Mouse (Mus musculus): Measurements from ENCODE around the gene Fmod. TPM values are rescaled to one million over a fixed set of nuclear protein-coding genes. Genes with fewer than 3 reads are reported as not detected.

The Fmod gene
- total and polyA plus RNA-seq, 2 experiments from 2014 or later = 14.2 to 19.6 TPM

- DNase-seq = no peak
- H3K27ac ChIP-seq (ENCODE audit: low read depth, low read length) = no peak overlapping the region
- H3K4me1 ChIP-seq (ENCODE audit: insufficient read depth) = 0 out of 2 replicates have a peak, but pooled peaks cover 3% of the 10 kb centered on the region
- no peak overlapping the region for H3K9ac ChIP-seq
- ATAC-seq = no peak
- H3K9me3 ChIP-seq (ENCODE audit: low read length) = no peaks in the 10 kb centered on the region
- peak overlapping the region; percentile 80 for H3K4me2 ChIP-seq (ENCODE audit: low read depth)
- H3K27me3 ChIP-seq (ENCODE audit: insufficient read depth, low read length) = no peaks in the 10 kb centered on the region
- no peaks in the 10 kb centered on the region for H3K36me3 ChIP-seq (ENCODE audit: insufficient read depth)
- no peak for TF ChIP-seq CTCF (IDR thresholded peaks at IDR 0.05; ENCODE audit: low read depth)
- H3K4me3 ChIP-seq (ENCODE audit: low read depth, low read length) = peak overlapping the region; percentile 5; the same call in 1 of the 2 replicates
- WGBS = 69% methylated on average over 8 of the region's 8 CpGs
These were observed 38.5 kb downstream of the Fmod start for GRCm38 (mm10) chr1:134075532-134075931.

GRCm38 (mm10) chr1:134076789-134077188 lies 39.7 kb downstream of the Fmod start:
- ATAC-seq = no peak
- no peak overlapping the region for H3K27ac ChIP-seq (ENCODE audit: low read depth, low read length)
- WGBS = 9% methylated on average over 2 of the region's 2 CpGs
- DNase-seq = no peak
- H3K4me1 ChIP-seq (ENCODE audit: insufficient read depth) = 0 out of 2 replicates have a peak, but pooled peaks cover 3% of the 10 kb centered on the region
- H3K9me3 ChIP-seq (ENCODE audit: low read length) = no peaks in the 10 kb centered on the region
- no peaks in the 10 kb centered on the region for H3K27me3 ChIP-seq (ENCODE audit: insufficient read depth, low read length)
- TF ChIP-seq CTCF (IDR thresholded peaks at IDR 0.05; ENCODE audit: low read depth) = no peak
- peak overlapping the region; percentile 82 for H3K9ac ChIP-seq
- peak overlapping the region; percentile 80 for H3K4me2 ChIP-seq (ENCODE audit: low read depth)
- H3K36me3 ChIP-seq (ENCODE audit: insufficient read depth) = no peaks in the 10 kb centered on the region
- H3K4me3 ChIP-seq (ENCODE audit: low read depth, low read length) = peak overlapping the region; percentile 88

DNA sequence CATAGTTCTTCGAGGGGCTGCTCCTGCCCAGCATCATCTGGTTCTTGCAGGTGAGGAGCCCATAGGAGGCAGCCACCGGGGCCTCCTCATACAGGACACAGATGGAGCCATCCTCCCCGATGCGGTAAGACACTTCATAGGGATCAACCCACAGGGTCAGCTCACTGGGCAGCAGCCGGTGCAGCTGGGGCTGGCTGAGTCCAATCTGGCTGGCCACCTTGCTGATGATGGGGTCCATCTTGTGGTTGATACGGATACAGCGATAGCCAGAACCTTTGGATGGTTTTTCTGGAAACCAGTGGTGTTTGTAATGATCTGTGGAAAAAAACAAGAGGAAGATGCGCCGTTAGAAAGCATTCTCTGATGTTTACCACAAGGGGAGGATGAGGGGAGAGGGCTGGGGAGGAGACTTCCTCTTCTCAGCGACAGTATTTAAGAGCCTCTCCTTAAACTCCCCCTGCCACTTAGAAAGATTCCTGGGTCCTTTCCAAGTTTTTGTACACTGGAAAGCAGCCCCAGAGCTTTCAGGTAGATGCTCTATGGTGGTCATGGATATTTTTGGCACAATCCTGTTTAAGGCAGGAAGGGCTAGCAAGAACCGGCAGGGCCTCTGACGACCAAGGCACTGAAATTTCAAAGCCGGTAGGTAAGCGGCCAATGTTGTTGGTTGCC lies 40.5 kb downstream of the Fmod start:
- H3K4me3 ChIP-seq (ENCODE audit: low read depth, low read length) = peak overlapping the region; percentile 88
- no peak for ATAC-seq
- peak; percentile 50 for DNase-seq
- TF ChIP-seq CTCF (IDR thresholded peaks at IDR 0.05; ENCODE audit: low read depth) = peak; percentile 46
- H3K36me3 ChIP-seq (ENCODE audit: insufficient read depth) = no peaks in the 10 kb centered on the region
- no peaks in the 10 kb centered on the region for H3K27me3 ChIP-seq (ENCODE audit: insufficient read depth, low read length)
- peak overlapping the region; percentile 80 for H3K4me2 ChIP-seq (ENCODE audit: low read depth)
- H3K9me3 ChIP-seq (ENCODE audit: low read length) = no peaks in the 10 kb centered on the region
- 11% methylated on average over 14 of the region's 14 CpGs for WGBS
- peak overlapping the region; percentile 82 for H3K9ac ChIP-seq
- 0 out of 2 replicates have a peak, but pooled peaks cover 3% of the 10 kb centered on the region for H3K4me1 ChIP-seq (ENCODE audit: insufficient read depth)
- peak overlapping the region; percentile 75 for H3K27ac ChIP-seq (ENCODE audit: low read depth, low read length)

DNA sequence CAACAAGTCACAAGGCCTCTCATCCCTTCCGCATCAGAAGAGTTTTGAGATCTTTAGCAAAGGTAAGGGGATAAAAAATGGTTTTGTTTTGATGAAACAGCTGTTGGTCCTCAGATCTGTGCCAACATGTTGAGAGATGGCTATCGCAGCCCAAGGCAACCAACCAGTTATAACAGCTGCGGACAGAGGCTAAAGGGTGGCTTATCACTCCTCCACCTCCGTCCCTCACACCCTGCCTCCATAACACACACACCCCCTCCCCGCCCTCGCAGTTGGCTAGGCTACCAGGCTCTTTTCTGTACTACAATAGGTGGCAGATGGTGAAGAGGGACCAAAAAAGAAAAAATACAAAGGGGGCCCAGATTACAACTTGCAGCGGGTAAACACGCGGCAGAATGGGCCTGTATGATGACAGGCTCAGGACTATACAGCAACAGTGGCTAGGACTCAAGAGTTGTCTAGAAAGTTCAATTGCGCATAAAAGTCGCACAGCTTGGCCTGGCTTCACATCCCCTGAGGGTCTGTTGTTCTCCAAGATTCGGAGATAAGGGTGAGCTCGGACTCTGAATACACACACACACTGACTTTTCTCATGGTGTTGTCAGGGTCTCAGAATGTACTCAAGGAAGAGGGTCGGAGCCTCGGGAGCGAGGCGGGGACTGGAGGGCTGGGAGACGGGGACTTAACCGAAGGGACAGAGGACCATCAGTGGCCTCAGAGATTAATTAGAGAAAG lies 41.2 kb downstream of the Fmod start:
- DNase-seq = peak; percentile 59
- peak overlapping the region; percentile 82 for H3K9ac ChIP-seq
- no peaks in the 10 kb centered on the region for H3K36me3 ChIP-seq (ENCODE audit: insufficient read depth)
- peak overlapping the region; percentile 75 for H3K27ac ChIP-seq (ENCODE audit: low read depth, low read length)
- peak overlapping the region; percentile 80 for H3K4me2 ChIP-seq (ENCODE audit: low read depth)
- H3K9me3 ChIP-seq (ENCODE audit: low read length) = no peaks in the 10 kb centered on the region
- H3K4me1 ChIP-seq (ENCODE audit: insufficient read depth) = 0 out of 2 replicates have a peak, but pooled peaks cover 3% of the 10 kb centered on the region
- 3% methylated on average over 19 of the region's 19 CpGs for WGBS
- H3K4me3 ChIP-seq (ENCODE audit: low read depth, low read length) = peak overlapping the region; percentile 88
- no peaks in the 10 kb centered on the region for H3K27me3 ChIP-seq (ENCODE audit: insufficient read depth, low read length)
- no peak for TF ChIP-seq CTCF (IDR thresholded peaks at IDR 0.05; ENCODE audit: low read depth)
- 0 out of 2 replicates have a peak, but pooled peaks have one; percentile 1 for ATAC-seq

DNA sequence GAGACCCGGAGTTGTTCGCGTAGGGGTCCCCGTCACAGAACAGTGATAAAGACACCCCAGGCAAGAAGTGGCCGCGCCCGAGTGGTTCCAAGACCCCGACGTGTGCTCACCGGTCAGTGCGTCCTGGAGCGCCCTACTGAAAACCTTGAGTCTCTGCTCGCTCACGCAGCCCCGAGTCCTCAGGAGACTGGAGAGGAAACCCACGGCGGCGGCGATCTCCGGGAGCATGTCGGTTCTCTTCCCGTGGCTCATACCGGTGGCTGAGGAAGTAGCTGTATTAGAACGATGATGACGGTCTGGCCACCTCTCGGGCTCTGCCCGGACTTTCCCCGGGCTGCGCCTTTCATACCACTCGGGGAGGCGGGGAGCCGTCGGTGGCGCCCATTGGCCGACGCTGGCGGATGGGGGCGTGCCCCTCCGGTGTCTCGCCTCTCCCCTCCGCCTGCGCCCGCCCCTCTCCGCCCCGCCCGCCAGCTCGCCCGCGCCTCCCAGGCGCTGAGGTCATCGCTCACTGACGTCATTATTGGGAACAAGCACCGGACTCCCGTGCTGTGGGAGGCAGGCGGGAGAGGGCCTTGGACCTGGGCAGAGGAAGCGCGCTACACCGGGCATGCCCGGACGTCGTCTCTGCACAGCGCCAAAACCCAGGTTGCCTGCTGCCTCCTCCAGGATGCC lies 41.9 kb downstream of the Fmod start, which contains the start of gene Btg2:
Gene Btg2, minus strand, starts transcription at position 319 of the 675 bp plus-strand sequence.
- ATAC-seq (peak; percentile 96), DNase-seq (peak; percentile 97)
- under 1% methylated on average over 51 of the region's 62 CpGs for WGBS

DNA sequence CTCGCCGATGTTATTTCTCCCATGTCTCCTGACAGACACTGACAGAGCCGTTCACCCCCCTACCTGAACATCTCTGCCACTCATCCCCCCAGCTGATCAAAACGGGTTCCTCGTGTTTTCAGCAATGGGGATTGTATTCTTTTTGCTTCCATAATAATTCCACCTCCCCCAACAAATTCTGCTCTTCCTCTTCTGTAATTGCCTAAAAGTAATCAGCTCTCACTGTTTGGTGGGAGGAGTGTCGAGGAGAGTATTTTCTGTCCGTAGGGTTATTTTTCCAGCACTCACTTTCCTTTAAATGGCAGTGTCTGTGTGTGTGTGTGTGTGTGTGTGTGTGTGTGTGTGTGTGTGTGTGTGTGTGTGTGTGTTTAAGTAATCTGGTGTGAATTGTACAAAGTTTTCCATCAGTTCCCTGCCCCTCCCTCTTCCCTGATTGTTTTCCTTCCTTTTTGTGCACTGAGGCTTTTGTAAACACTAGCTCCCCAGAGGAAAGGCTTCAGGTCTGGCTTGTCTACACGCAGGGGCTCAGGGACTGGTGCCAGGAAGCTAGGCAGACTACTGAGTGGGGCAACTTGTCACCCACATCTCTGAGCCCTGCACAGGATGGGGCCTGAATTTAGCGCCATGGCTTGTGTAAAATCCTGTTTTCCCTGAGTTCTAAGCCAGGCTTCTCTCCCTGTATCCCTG lies 42.6 kb downstream of the Fmod start:
- Histone ChIP-seq H3K27ac (ENCODE audit: low read depth, low read length) (peak overlapping the region; percentile 81), H3K4me2 (ENCODE audit: low read depth) (peak overlapping the region; percentile 80), H3K9ac (peak overlapping the region; percentile 82), H3K27me3 (ENCODE audit: insufficient read depth, low read length) (no peaks in the 10 kb centered on the region), H3K4me3 (ENCODE audit: low read depth, low read length) (peak overlapping the region; percentile 88), H3K36me3 (ENCODE audit: insufficient read depth) (no peaks in the 10 kb centered on the region), H3K4me1 (ENCODE audit: insufficient read depth) (peaks cover 3% of the 10 kb centered on the region; the same call in 1 of the 2 replicates), H3K9me3 (ENCODE audit: low read length) (no peaks in the 10 kb centered on the region)
- no peak for TF ChIP-seq CTCF (IDR thresholded peaks at IDR 0.05; ENCODE audit: low read depth)
- ATAC-seq = no peak; the same call in 1 of the 2 replicates
- 2% methylated on average over 9 of the region's 9 CpGs for WGBS
- DNase-seq = peak; percentile 30

More for the DNA sequence above, 41.9 kb downstream of the Fmod start, which contains the start of gene Btg2:
- H3K4me2 ChIP-seq (ENCODE audit: low read depth) = peak within 1 kb of the TSS; percentile 80
- no peaks in the 10 kb centered on the region for H3K36me3 ChIP-seq (ENCODE audit: insufficient read depth)
- H3K4me3 ChIP-seq (ENCODE audit: low read depth, low read length) = peak within 1 kb of the TSS; percentile 88
- no peaks in the 10 kb centered on the region for H3K9me3 ChIP-seq (ENCODE audit: low read length)
- peak within 1 kb of the TSS; percentile 82 for H3K9ac ChIP-seq
- no peak; the same call in 1 of the 2 replicates for TF ChIP-seq CTCF (IDR thresholded peaks at IDR 0.05; ENCODE audit: low read depth)
- H3K4me1 ChIP-seq (ENCODE audit: insufficient read depth) = 0 out of 2 replicates have a peak, but pooled peaks cover 3% of the 10 kb centered on the region
- peak within 1 kb of the TSS; percentile 81 for H3K27ac ChIP-seq (ENCODE audit: low read depth, low read length)
- H3K27me3 ChIP-seq (ENCODE audit: insufficient read depth, low read length) = no peaks in the 10 kb centered on the region
